Mouse (Mus musculus): ENCODE measurements around the gene Mrpl23.

The Mrpl23 gene

DNA sequence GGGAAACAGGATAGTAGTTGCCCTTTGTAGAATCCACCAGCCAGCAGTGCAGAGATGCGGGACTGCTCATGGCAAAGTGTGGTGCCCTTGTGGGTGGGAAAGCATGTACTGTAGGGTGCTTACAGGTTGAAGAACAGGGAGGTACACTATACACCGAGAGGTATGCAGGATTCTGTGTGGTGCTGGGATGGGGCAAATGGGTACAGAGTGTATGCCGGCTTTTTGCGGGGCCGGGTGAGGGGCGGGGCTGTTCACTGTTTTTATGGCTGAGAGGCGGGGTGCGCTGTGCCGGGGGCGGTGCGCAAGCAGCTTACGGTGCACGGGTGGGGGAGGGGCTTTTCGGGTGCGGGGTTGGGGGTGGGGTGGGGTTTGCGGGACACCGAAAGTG is at the start of gene Mrpl23:
Mrpl23 (plus strand) TSS at position 16 of the 388 bp plus-strand sequence.
- no peak for DNase-seq (ENCODE audit: low spot score)

DNA sequence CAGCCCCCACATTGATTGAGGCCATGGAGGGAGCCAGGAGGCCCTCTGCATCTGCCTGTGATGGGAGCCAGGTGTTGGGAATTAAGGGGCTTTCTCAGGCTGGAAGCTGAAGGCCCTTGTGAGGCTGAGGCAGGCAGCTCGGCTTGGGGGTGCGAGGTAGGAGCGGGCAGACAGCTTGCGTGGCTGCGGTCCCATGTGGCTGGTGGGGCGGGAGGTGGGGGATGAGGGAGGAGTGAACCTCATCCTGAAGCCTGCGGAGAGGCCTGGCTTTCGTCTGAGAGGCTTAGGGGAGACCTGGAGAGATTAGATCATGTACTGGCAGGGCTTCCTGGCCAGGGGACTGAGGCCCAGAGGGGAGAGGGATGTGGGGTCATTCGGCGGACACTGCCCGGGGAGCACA is 49.4 kb upstream of the Mrpl23 start:
- DNase-seq (ENCODE audit: low spot score) = peak; percentile 62

DNA sequence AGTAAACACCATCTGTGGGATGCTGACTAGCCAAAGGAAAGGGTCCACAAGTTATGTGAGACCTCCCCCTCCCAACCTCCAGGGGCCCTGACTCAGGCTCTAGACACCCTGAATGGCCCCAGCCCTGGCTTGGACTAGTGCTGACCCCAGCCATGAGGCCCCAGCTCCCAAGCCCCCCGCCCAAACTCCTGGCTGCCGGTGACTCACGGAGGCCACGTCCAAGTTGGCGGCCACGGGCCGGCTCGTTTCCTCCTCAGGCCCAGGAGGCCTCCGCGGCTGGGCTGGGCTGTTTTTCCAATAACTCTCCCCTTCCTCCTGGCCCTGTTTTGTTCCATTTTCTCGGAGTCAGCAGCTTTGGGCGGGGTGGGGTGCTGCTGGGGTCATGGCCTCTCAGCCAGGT is 47.7 kb upstream of the Mrpl23 start:
- DNase-seq (ENCODE audit: low spot score) = no peak

DNA sequence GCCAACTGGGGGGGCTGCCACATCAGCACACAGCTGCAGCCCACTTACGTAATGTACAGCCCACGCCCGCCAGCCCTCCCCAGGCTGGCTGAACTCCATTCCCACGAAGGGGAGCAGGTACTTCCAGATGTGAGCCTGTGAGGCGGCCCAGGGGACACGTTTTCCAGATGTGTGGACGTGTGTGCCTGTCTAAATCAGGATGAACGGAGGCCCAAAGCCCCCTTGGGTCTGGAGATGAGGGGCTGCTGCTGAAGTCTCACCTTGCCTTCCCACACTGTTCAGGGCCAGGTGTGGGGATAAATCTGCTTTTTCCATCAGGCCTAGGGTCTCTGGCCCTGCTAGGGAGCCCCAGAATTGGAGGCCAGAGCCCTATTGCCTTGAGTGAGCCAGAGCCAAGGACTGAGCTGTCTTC is 45.7 kb upstream of the Mrpl23 start:
- no peak for DNase-seq (ENCODE audit: low spot score)

DNA sequence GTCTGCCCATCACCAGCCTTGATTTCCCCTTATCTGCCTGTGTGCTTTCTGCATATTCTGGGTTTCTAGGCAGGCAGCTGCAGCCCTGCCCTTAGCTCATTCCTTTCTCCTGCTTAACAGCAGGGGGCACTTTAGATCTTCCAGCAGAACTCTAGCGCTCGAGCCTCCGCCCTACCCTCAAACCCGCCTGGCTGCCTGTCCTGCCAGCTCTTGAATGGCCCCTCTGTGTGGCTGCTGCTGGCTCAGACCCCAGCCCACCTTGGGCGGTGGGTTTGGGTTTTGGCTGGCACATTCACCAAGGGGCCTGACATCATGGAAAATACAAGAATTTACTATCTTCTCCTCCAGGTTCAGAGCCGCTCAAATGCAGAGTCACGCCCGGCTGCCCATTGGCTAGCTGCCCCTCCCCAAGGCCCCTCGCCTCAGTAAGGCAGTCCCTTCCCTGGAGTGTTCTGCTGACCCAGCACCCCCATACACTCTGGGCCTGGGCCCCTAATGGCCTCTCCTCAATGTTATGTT is 45.1 kb upstream of the Mrpl23 start:
- peak; percentile 18 for DNase-seq (ENCODE audit: low spot score)

DNA sequence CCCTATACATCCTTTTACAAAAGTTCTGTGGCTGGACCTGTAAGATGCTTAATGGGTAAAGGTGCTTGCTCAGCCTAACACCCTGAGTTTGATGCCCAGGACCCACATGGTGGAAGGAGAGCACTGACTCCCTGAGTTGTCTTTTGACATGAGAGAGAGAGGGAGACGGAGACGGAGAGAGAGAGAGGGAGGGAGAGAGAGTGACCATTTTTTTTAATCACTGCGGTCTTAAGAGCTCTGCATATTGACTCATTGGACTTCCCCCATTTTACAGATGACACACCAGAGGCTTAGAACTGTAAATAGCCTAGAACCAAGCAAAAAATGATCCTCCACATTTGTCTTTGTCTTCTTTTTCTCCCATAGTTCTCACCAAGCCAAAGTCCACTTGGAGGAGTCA is 44.4 kb upstream of the Mrpl23 start:
- no peak for DNase-seq (ENCODE audit: low spot score)

DNA sequence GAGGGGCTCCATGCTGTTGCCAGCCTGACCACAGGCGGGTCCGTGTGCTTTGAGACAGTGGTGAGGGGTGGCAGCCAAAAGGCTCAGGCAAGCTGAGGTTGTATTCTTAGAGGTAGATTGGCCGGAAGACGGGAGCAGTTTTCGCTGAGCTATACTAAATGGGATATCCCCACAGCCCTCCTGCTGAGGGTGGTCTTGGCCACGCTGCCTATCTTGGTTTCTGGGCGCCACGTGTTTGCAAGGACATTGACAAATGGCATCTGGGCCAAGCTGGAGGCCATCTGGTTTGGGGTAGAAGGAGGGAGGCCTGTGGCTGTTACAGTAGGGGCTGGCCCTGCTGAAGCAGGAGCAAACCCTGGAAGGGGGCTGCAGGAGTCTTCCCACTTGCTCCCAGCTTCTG is 39.0 kb upstream of the Mrpl23 start:
- DNase-seq (ENCODE audit: low spot score) = no peak

DNA sequence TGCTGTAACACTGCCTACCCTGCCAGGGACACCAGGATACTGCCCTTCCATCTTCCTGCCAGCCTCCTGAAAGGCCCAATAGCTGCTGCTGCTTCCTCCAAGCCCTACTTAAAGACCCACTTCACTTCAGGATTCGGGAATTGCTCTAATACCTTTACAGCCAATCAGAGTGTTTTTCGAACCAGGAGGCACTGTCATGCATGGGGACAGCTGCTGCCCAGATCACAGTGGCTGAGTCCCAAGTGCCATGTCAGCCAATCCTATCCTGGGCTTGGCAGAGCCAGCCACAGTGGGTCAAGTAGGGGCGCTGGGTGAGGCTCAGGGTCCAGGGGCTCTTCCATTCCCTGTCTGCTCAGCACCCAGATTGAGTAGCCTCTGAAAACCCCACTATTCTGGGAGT is 36.3 kb upstream of the Mrpl23 start:
- no peak for DNase-seq (ENCODE audit: low spot score)

DNA sequence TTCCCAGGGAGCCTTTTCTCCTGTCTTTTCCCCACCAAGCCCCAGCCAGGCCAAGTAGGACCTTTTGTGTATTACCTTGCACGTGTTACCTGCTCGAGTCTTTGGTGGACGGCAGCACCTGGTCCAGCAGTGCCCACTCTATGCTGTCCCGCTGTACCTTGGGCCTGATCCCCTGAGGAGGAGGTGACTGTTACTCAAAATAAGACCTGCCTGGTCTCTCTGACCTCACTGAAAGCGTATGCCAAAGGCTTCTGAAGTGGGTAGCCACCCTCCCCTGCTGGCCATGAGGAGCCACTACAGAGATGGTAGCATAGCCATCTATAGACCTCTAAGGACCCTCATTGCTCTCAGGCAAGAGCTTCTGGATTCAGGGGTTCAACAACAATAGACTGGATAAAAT is 35.7 kb upstream of the Mrpl23 start:
- no peak for DNase-seq (ENCODE audit: low spot score)

DNA sequence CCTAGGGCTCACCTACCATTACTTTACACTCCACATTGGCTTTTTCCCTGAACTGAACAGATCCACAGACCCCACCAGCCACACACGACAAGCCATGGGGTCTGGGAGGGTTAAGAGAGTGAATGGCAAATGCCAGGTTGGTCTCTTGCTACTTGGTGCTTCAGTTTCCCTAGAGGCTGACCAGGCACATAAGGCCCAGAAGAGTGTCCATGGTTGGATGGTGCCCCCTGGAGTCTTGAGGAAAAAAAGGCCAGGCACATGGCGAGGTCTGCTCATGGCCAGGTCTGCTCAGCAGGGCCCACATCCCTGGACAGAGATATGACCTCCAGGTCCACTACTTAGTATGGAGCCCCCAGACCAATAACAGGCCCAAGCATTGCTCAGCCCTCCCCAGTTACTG is 34.7 kb upstream of the Mrpl23 start:
- DNase-seq (ENCODE audit: low spot score) = no peak

DNA sequence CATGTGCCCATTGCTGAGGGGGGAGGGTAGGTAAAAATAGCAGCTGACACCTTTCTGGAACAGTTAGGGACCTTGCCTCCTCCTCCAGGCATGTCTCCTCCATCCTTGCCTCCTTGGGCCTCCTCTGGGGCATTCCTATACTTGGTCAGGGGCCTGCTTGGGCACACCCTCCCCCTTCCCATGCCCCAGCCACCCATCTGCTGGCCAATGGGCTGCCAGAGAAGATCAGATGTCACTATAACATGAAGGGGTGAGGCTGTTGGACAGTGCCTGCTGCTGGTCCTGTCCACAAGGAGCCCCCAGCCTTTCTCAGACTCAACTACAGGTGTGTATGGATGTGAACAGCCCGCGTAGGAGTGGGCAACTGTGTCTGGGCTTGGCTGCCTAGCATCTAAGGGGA is 33.9 kb upstream of the Mrpl23 start, which contains the start of gene Tnnt3:
Tnnt3 (plus strand) TSS at position 262 of the 400 bp plus-strand sequence.
- no peak for DNase-seq (ENCODE audit: low spot score)

DNA sequence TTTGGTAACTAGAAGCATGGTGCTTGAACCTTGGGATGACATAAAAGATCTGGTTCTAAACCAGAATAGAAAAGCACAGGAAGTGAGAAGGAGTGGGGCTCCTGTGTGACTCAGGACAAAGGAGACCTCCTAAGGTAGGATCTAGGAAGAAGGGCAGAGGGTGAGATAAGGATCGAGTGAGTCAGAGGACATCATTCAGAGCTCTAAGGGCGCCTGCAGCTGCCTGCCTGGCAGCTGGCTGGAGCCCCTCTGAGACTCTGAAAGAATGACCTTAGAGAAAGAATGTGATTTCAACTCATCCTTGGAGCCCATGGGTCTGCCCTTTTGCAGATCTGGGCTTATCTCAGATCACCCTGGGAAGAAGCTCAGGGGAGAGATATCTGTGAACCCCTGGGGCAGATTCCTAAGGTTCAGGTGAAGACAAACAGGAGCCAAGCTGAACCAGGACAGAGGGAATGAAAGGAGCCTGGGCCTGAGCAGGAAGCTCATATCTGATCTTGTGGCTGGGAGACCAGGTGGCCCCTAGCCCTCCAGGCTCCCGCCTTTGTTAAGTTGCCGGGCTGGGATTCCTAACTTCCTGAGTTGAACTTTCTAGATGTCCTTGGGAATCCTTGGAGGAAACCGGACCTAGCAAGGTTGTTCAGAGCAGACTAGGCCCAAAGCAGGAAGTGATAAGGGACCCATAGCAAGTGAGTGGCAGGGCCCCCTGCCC is 33.3 kb upstream of the Mrpl23 start:
- DNase-seq (ENCODE audit: low spot score) = peak; percentile 34

DNA sequence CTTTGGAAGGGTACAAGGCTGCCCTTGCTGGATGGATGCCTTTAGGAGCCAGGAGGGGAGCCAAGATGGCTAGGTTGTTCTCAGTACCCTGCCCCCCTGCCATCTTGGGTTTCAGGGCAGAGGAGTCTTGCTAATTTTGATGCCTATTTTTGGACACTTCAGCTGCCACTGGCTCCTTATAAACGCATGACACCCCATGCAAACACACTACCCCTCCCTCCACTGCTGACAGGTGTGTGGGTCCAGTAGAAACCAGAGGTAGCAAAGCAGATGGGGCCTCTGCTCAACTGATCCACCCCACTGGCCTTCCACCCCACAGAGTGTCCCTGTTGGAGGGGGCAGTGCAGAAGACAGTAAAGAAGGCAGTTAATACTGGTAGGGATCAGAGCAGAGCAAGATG is 32.5 kb upstream of the Mrpl23 start:
- no peak for DNase-seq (ENCODE audit: low spot score)

DNA sequence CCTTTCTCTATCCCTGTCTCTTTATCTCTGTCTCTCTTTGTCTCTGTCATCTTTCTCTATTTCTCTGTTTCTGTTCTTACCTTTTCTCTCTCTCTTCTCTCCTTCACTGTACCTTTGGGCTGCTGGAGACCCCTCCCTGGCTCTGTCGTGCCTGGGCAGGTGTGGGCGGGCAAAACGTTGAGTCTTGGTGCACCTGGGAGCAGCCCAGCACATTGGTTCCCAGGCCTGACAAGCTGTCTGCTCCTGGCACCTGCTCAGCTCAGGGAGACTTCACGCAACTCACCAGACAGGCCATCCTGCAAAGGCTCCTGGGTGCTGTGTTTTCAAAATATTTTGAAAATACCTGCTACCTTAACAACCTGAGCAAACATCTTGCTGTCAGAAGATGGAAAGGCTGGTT is 29.3 kb upstream of the Mrpl23 start:
- DNase-seq (ENCODE audit: low spot score) = no peak

DNA sequence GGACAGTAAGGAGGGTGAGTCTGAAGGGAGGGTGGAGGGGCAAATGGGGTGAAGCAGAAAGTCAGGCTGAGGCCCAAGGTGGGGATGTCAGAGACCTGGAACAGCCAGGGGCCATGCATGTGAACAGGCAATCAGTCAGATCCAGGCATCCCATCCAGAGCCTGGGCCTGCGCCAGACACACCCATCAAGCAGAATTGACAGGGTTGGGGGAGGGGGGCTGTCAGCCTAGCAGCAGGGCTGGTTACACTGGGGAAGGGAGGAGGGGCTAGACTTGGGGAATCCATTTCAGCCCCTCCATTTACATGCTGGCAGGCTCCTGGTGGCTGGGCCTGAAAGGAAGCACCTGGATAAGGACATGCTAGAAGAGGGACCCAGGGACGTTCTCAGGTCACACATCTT is 26.5 kb upstream of the Mrpl23 start:
- peak; percentile 21 for DNase-seq (ENCODE audit: low spot score)

DNA sequence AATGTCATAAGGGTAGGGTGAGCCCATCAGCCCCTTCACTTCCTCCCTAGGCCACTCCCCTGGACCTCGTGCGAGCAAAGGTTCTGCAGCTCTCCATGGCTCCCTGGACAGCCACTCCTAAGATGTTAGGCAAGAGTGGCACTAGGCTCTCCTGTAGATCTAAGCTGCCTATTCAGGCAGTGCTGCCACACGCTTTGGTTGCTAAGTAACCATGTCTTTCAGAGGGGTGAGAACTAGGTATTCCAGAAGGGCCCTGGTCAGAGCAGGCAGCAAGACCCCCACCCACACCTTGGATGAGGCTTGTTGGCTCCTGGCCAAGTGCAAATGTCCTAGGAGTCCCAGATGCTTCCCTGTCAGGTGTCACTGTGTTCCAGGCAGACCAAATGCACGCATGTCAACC is 26.0 kb upstream of the Mrpl23 start:
- peak; percentile 25 for DNase-seq (ENCODE audit: low spot score)

DNA sequence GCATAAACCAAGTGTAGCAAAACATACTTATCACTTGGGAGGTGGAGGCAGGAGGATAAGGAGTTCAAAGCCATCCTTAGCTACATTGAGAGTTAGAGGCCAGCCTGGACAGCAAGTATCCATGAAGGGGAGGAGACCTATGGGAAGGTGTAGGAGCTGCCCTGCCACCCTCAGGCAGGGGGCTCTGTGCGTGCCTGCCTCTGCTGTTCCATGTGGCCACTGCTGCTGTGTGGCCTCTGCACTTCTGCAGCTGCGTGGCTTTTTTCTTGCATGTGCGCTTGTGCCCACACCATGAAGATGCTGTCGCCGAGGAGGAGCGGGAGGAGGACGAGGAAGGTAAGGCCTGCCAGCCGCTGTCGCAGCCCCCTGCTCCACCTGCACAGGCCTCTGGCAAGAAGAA is 25.0 kb upstream of the Mrpl23 start:
- no peak for DNase-seq (ENCODE audit: low spot score)

DNA sequence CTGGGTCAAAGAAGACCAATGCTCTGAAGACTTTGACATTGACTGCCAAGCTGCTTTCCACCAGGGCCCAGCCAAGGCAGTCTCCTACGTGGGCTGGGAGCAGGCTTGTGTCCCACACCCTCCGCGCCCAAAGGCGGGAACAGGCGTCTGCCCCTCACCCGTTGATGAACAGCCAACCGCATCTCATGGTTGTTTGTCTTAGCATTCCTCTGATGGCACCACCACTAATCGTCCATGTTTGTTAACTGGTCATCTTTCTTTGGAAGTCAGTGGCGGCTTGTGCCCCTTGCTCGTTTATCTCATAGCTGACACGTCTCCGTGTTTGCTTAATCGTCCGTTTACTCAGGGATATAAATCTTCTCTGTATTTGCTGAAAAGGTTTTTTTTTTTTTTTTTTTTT is 23.0 kb upstream of the Mrpl23 start:
- no peak for DNase-seq (ENCODE audit: low spot score)

DNA sequence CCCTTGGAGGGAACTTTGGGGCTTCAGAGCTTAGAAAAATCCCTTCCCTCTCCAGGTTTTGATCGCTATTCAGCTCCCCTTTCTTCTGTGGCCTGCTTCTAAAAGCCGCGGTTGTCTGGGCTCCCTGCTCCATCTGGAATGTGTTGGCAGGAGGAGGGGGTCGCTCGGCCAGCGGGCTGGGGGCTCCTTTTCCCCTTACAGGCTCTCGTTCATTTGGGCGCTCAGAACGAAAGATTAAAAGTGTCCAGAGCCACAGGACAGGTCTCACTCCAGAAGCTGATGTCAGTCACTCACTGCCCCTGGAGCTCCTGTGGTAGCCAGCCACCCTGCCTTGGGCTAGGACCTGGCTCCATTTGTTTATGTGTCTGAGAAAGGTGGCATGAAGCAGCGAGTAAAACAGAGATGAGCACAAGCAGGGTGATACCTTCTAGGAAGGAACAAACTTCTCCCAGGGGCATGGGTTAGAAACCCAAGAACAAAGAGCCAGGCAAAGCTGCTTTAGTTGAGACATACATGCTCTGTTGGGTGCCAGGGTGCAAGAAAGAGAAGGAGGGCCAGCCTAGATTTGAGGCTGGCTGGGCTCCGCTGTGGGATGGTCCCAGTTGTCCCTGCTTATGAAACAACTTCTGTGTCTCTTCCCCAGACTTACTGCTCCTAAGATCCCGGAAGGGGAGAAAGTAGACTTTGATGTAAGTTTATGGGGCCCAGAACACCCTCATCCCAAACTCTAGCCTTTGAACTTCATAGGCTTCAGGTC is 22.3 kb upstream of the Mrpl23 start:
- no peak for DNase-seq (ENCODE audit: low spot score)

DNA sequence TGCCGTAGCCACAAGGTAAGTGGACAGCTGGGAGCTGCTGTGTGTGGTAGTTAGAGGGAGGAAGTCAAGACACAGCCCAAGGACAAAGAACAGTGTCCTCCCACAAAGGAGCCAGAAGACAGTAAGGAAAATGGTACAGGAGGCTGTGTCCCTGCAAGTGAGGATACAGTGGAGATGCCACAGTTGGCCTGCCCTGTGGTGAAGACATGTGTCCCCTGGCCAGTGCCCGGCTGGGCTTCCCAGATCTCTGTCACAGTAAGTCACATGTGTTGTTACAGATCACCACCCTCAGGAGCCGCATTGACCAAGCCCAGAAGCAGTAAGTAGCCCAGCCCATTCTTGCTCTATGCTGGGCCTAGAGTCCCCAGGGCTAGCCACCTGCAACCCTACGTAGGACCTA is 18.4 kb upstream of the Mrpl23 start:
- no peak for DNase-seq (ENCODE audit: low spot score)

DNA sequence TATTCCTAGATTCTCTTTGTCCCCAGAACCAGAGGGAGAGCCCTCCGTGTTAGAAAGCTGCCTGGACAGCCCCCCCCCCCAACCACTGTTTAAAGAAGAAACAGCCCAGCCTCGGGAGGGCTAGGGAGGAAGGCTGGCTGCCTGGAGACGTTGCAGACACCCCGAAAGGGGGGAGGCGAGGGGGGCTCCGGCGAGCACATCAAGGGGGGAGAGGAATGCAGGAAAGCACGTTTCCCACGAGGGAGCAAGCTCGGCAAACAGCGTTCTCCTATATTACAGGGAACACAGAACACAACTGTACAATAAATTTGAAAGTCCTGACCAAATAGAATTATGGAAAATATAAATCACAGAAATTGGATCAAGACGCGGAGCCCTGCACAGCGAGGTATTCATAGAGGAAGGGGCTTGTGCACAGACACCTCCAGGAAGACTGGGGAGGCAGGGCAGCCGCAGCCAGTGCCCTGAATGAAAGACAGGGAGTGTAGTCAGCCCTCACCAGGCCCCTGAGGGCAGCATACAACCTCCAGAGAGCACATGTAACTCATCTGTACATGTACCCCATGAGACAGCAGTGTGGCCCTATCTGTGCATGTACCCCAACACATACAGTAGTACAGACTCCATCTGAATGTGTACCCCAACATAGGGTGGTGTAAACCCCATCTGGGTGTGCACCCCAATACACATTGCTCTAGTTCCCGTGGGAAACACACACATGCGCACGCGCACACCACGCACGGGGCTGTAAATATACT is 16.1 kb upstream of the Mrpl23 start:
- no peak for DNase-seq (ENCODE audit: low spot score)

DNA sequence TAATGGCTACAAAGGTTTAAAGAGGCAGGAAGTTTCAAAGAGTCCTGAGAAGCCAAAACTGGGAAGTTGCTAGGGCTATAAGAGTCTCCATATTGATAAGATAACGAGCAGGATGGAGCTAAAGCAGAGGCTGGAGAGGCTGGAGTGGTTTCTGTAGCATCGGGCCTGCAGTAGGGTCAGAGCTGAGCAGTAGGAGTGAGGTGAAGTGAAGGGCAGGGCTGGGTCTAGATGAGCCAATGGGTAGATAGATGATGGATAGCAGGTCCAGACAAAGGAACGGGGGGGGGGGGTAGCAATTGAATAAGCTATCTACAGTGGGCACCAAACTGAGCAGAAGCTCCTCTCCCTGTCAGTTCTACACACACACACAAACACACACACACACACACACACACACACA is 15.0 kb upstream of the Mrpl23 start:
- DNase-seq (ENCODE audit: low spot score) = no peak

DNA sequence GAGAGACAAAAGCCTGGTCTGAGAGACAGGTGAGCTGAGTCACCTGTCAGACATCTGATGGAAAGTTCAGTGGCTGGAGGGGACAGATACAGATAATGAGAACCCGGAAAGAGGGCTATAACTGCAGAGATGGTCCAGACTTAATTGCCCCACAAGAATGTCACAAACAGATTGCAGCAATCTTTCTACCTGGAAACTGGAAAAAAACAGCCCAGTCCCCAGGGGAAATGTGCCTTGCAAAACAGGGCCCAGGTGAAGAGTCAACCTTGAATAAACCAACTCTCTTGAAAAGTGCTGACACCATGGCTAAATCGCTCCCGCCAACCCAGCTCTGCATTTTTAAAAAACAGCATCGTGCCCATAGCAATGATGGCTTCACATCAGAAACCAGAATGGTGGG is 12.2 kb upstream of the Mrpl23 start:
- DNase-seq (ENCODE audit: low spot score) = no peak
